Mouse (Mus musculus) forebrain, embryonic 14.5 days (tissue): ENCODE results near the gene Tesk1. TPM values are rescaled to one million over a fixed set of nuclear protein-coding genes. Genes with fewer than 3 reads are reported as not detected.
A peak's percentile ranks its signal among the peaks of the same experiment; 100 is the strongest.
"Not testable (repeated sequence)": the region's sequence is repeated elsewhere in the genome, so short reads cannot be mapped to it uniquely, and the experiment has no call there.

Source experiments
- ATAC-seq: fragments of 200-750 bp; cut with Nextera tagmentation; 2 replicates; pipeline ENCODE4 v1.8.0; 2017; ENCODE audit warnings: mild to moderate bottlenecking, moderate library complexity
- DNase-seq: peaks from one replicate; pipeline ENCODE4 v3.0.0-alpha.2; 2015; ENCODE audit warnings: low spot score
- H3K27ac ChIP-seq: fragments of 300-500 bp; sonication (generic); 2 replicates; pipeline ENCODE4 v1.5.1; 2014; ENCODE audit warnings: low read depth, mild to moderate bottlenecking, control low read depth, low read length, moderate library complexity
- H3K27me3 ChIP-seq: fragments of 300-500 bp; sonication (generic); replicated peaks from 2 replicates; pipeline ENCODE4 v1.6.1; 2014; ENCODE audit warnings: low read length, control low read depth, mixed read lengths; ENCODE audit not compliant: control insufficient read depth, insufficient read depth
- H3K36me3 ChIP-seq: fragments of 300-500 bp; sonication (generic); 2 replicates; pipeline ENCODE4 v1.6.1; 2014; ENCODE audit warnings: low read length, control low read depth; ENCODE audit not compliant: control insufficient read depth, insufficient read depth
- H3K4me1 ChIP-seq: fragments of 300-500 bp; sonication (generic); 2 replicates; pipeline ENCODE4 v1.6.1; 2014; ENCODE audit warnings: antibody characterized with exemption, low read length, control low read depth; ENCODE audit not compliant: control insufficient read depth, insufficient read depth
- H3K4me2 ChIP-seq: fragments of 300-500 bp; sonication (generic); 2 replicates; pipeline ENCODE4 v1.6.1; 2014; ENCODE audit warnings: mild to moderate bottlenecking, control low read depth, low read length
- H3K4me3 ChIP-seq: fragments of 300-500 bp; sonication (generic); 2 replicates; pipeline ENCODE4 v1.5.1; 2014; ENCODE audit warnings: low read depth, low read length, control low read depth
- H3K9ac ChIP-seq: fragments of 300-500 bp; sonication (generic); 2 replicates; pipeline ENCODE4 v1.6.1; 2014; ENCODE audit warnings: mild to moderate bottlenecking, low read length, control low read depth, moderate library complexity
- H3K9me3 ChIP-seq: fragments of 300-500 bp; sonication (generic); replicated peaks from 2 replicates; pipeline ENCODE4 v1.6.1; 2016; ENCODE audit warnings: low read length, control low read depth, mixed read lengths; ENCODE audit not compliant: control insufficient read depth
- WGBS: fragments of 180-500 bp; shearing (Covaris S2); extraction: QIAGEN DNeasy Blood & Tissue Kit; methylation state at CpG from one replicate; pipeline ENCODE4 v1.1.7; 2014; 5-methylcytosine and 5-hydroxymethylcytosine counted together
- polyA plus RNA-seq: library from polyadenylated mRNA; unstranded; fragments of >200 nt; fragmentation: Nextera tagmentation; extraction: Ambion mirVana; gene quantifications from 2 replicates; pipeline ENCODE4 v1.2.1, GENCODE M21; 2014

Gene Tesk1
- polyA plus RNA-seq, 1 experiment from 2014 or later = 10.2 TPM

DNA sequence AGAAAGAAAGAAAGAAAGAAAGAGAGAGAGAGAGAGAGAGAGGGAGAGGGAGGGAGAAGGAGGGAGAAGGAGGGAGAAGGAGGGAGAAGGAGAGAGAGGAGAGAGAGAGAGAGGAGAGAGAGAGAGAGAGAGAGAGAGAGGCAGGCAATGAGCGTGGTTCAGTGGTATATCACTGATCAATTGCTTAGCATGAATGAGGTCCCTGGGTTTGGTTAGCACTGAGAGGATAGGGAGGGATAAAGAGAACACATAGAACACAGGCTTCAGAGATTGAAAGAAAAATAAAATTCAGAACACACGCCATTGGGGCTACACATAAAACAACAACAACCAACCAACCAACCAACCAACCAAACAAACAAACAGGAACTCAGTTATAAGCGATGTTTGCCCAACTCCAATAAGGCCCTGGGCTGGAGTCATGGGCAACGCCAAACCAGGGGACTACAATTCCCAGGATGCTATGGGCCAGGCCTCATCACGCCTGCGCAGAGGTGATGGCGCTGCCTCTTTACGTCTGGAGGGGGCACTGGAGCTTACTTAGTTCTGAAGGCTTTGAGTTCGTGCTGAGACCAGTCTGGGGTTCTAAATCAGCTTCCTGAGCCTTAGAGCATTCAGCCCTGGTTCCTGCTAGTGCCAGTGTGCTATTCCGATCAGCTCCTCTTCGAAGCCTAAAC lies 36.3 kb downstream of the Tesk1 start:
- peak; percentile 95 for DNase-seq
- no peaks in the 10 kb centered on the region for H3K9me3 ChIP-seq
- H3K27me3 ChIP-seq = no peaks in the 10 kb centered on the region
- peak overlapping the region; percentile 20 for H3K4me3 ChIP-seq
- ATAC-seq = peak; percentile 98
- no peaks in the 10 kb centered on the region for H3K36me3 ChIP-seq
- peak overlapping the region; percentile 41; the same call in 1 of the 2 replicates for H3K9ac ChIP-seq
- no peaks in the 10 kb centered on the region for H3K4me1 ChIP-seq
- H3K27ac ChIP-seq = no peak overlapping the region
- H3K4me2 ChIP-seq = peak overlapping the region; percentile 44
- 21% methylated on average over 11 of the region's 11 CpGs for WGBS

DNA sequence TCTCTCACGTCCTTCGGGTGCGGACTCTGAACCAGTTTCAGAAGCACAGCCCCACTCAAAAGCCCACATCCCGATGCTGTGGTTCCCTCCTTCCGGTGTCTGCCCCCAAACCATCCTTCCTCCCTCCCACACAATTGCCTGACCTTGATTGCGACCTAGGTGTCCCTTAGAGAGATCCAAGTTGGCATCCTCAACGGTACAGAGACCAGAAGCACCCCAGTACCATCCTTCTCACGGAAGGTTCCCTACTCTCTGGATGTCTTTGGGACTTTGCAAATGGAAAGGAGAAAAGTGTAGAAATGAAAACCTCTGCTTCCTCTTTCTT lies 36.8 kb downstream of the Tesk1 start:
- WGBS = 48% methylated on average over 8 of the region's 8 CpGs
- peak overlapping the region; percentile 20 for H3K4me3 ChIP-seq
- H3K4me2 ChIP-seq = peak overlapping the region; percentile 44
- no peaks in the 10 kb centered on the region for H3K27me3 ChIP-seq
- ATAC-seq (no peak; the same call in 1 of the 2 replicates), DNase-seq (no peak)
- no peak overlapping the region for H3K27ac ChIP-seq
- H3K9ac ChIP-seq = peak overlapping the region; percentile 41; the same call in 1 of the 2 replicates
- no peaks in the 10 kb centered on the region for H3K4me1 ChIP-seq
- H3K36me3 ChIP-seq = no peaks in the 10 kb centered on the region
- no peaks in the 10 kb centered on the region for H3K9me3 ChIP-seq

DNA sequence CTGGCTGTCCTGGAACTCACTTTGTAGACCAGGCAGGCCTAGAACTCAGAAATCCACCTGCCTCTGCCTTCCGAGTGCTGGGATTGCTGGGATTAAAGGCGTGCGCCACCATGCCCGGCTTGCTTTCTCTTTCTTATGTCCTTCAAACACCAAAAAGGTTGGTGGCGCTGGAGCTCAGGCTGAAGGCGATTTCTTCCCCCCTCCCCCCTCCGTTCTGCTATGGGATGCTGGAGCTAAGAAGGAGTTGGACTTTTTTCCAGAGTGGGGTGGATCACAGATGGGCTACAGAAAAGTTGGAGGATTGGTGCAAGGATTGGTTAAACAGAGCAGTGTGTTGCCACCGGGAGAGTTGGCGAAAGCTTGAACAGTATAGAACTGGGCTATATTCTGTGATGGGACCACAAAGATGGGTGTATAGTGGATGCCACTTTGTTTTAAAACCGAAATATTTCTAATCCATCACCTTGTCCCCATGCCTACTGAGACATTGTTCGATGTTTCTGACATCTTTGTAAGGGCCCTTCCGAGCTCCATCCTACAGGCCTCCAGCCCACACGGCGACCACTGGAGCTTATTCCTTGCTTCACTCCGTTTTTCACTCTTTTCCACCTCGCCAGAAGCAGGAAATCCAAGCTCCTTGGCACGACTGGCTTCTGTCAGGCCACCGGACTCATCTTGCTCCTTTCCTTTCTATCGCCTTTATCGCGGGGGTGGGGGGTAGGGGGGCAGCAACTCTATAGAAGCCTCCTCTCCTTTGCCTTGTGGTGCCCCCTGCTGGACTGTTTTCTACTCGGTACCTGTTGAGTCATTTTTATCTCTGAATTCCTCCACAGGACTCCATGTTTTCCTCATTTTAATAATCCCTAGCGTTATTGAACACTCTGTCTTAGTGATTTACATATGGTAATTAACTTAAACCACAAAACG lies 37.4 kb downstream of the Tesk1 start:
- Histone ChIP-seq H3K27ac (no peak overlapping the region), H3K27me3 (no peaks in the 10 kb centered on the region), H3K4me3 (no peak overlapping the region), H3K9ac (no peak overlapping the region), H3K4me1 (no peaks in the 10 kb centered on the region), H3K36me3 (no peaks in the 10 kb centered on the region), H3K4me2 (no peak overlapping the region), H3K9me3 (no peaks in the 10 kb centered on the region)
- peak; percentile 37 for DNase-seq
- 45% methylated on average over 24 of the region's 24 CpGs for WGBS
- ATAC-seq = no peak

DNA sequence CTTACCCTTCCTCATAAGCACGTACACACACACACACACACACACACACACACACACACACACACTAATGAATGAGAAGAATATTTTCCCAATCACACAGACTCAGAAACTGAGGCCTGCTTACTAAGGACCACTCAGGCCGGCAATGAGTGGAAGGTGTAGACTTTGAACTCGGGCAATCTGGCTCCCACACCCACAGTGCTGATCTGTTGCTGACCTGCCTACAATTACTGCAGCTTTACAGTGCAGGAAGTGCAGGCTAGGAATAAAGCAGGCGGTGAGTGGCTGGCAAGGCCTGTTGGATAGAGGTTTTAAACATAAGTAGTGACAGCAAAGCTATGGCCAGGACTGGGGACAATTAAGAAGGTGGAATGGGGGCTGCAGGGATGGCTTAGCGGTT lies 39.2 kb downstream of the Tesk1 start:
- Histone ChIP-seq H3K4me3 (no peak overlapping the region), H3K9ac (no peak overlapping the region), H3K27me3 (no peaks in the 10 kb centered on the region), H3K27ac (no peak overlapping the region), H3K9me3 (no peaks in the 10 kb centered on the region), H3K36me3 (no peaks in the 10 kb centered on the region), H3K4me1 (no peaks in the 10 kb centered on the region), H3K4me2 (no peak overlapping the region)
- no peak for ATAC-seq
- no peak for DNase-seq
- 85% methylated on average over 5 of the region's 5 CpGs for WGBS

DNA sequence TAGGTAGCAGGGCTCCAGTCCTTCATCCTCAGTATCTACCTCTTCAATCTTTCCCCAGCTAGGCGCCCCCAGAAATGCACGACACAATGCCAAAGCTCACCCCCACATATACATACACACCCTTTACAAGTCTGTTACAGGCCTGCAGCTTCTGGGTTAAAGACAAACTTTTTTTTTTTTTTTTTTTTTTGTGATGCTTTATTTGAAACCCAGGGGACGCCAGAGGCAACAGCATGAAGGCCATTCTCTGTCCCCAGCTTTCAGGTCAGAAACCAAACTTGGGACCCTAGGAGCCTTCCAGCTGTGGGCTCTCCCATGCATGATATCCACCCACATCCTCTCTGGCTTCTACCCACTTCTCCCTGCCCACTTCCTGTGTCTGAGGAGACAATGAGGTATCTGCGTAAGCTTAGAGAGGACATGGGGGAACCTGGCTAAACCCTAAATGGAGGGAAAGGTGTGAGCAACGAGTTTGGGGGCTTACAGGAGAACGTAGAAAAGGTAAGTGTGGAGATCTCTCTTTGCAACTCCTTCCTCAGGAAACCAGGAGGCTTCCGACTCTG lies 40.2 kb downstream of the Tesk1 start:
- Histone ChIP-seq H3K4me1 (no peaks in the 10 kb centered on the region), H3K4me3 (no peak overlapping the region), H3K36me3 (no peaks in the 10 kb centered on the region), H3K27me3 (no peaks in the 10 kb centered on the region), H3K27ac (no peak overlapping the region), H3K9me3 (no peaks in the 10 kb centered on the region), H3K4me2 (no peak overlapping the region), H3K9ac (no peak overlapping the region)
- WGBS = 74% methylated on average over 7 of the region's 7 CpGs
- ATAC-seq (no peak), DNase-seq (no peak)

DNA sequence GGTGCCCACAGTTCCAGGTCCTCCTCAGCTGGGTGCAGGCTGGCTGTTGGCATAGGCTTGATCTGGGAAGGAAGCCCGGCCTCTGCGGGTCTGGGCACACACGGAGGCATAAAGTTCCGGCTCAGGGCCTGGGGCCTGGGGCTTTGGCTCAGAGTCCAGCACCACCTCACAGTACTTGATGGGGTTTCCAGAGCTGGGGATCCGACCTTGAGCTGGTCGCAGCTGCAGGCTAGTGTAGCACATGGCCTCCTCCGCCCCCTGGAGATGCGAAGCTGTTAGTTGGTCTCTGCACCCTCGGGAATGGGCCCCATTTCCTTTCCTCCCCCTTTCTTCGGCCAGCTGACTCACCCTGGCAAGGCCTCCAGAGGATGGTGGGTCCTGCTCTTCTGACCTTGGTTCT lies 40.9 kb downstream of the Tesk1 start:
- Histone ChIP-seq H3K27me3 (no peaks in the 10 kb centered on the region), H3K9ac (no peak overlapping the region), H3K9me3 (no peaks in the 10 kb centered on the region), H3K27ac (no peak overlapping the region), H3K4me2 (no peak overlapping the region), H3K4me1 (no peaks in the 10 kb centered on the region), H3K36me3 (no peaks in the 10 kb centered on the region), H3K4me3 (no peak overlapping the region)
- ATAC-seq = no peak
- 81% methylated on average over 10 of the region's 10 CpGs for WGBS
- no peak for DNase-seq

DNA sequence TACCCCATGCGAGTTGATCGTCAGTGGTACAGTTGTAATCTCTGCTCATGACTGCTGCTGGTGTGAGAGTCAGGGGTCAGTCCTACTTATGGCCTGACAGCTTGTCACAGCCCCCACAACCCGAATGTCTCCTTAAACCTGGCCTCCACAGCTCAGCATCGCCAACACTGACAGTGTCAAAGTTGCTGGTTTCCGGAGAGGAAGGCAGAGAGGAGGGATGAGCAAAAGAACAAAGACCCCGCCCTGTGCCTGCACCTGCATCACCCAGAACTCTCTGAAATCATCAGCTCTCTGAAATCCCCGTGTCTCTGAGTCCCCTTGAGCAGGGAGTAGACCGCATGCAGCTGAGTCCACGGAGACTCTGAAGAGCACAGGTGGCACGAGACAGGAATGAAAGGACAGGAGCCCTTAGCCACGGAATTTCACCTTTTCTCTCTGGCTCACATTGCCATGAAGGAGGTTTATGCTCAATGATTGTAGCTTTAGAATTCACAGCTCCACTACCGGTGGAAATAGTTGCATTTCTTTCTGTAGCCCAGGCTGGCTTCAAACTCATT lies 41.9 kb downstream of the Tesk1 start, which contains the start of gene Sit1:
Gene Sit1, minus strand, starts transcription at position 200 of the 557 bp plus-strand sequence.
- Histone ChIP-seq H3K4me3 (no peak within 1 kb of the TSS), H3K36me3 (no peaks in the 10 kb centered on the region), H3K4me1 (no peaks in the 10 kb centered on the region), H3K27me3 (no peaks in the 10 kb centered on the region), H3K9ac (no peak within 1 kb of the TSS), H3K9me3 (no peaks in the 10 kb centered on the region), H3K27ac (no peak within 1 kb of the TSS), H3K4me2 (no peak within 1 kb of the TSS)
- 63% methylated on average over 12 of the region's 12 CpGs for WGBS
- ATAC-seq (no peak), DNase-seq (no peak)

DNA sequence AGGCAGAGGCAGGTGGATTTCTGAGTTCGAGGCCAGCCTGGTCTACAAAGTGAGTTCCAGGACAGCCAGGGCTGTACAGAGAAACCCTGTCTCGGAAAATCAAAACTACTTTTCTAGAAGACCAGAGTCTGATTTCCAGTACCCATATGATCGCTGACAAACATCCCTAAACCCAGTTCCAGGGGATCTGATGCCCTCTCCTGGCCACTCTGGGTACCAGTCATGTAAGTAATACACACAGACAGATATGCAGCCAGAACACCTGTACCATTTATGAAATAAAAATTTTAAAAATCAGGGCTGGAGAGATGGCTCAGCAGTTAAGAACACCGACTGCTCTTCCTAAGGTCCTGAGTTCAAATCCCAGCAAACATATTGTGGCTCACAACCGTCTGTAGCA lies 43.9 kb downstream of the Tesk1 start:
- DNase-seq, H3K36me3 ChIP-seq, H3K9me3 ChIP-seq, H3K27ac ChIP-seq, ATAC-seq, H3K27me3 ChIP-seq, H3K4me2 ChIP-seq, H3K9ac ChIP-seq, H3K4me1 ChIP-seq, H3K4me3 ChIP-seq: not testable (repeated sequence)
- 85% methylated on average over 5 of the region's 5 CpGs for WGBS
